Mouse (Mus musculus): Measurements from ENCODE around the gene M1ap.

GRCm38 (mm10) chr6:83013444-83013843 is 66.7 kb downstream of the M1ap start:
- no peak for TF ChIP-seq CTCF (IDR thresholded peaks at IDR 0.05; ENCODE audit: control insufficient read depth, insufficient read depth, insufficient read length)
- no peak for TF ChIP-seq USF1 (IDR thresholded peaks at IDR 0.05; ENCODE audit: low read depth)
- peak; percentile 45 for TF ChIP-seq MAX (IDR thresholded peaks at IDR 0.05)
- no peak for TF ChIP-seq MYOG (IDR thresholded peaks at IDR 0.05; ENCODE audit: control insufficient read depth, extremely low read depth, insufficient read length)

Measured in C2C12 (cell line).